Mouse (Mus musculus): ENCODE measurements around the gene Cyp4f15.
A peak's percentile ranks its signal among the peaks of the same experiment; 100 is the strongest.
"Not testable (repeated sequence)": the region's sequence is repeated elsewhere in the genome, so short reads cannot be mapped to it uniquely, and the experiment has no call there.

Cyp4f15 gene

GRCm38 (mm10) chr17:32685048-32685750 lies at the start of gene Cyp4f15:
Gene Cyp4f15, plus strand, starts transcription at chr17:32685627.
- DNase-seq (ENCODE audit: inconsistent ontology term), result no peak

- no peak for DNase-seq (ENCODE audit: inconsistent ontology term)
These were observed 49.1 kb upstream of the Cyp4f15 start for GRCm38 (mm10) chr17:32636341-32636740.

GRCm38 (mm10) chr17:32637151-32637550 lies 48.3 kb upstream of the Cyp4f15 start:
- DNase-seq (ENCODE audit: inconsistent ontology term), result no peak

GRCm38 (mm10) chr17:32646631-32647030 lies 38.8 kb upstream of the Cyp4f15 start:
- no peak for DNase-seq (ENCODE audit: inconsistent ontology term)

- no peak for DNase-seq (ENCODE audit: inconsistent ontology term)
These were observed 31.6 kb upstream of the Cyp4f15 start for GRCm38 (mm10) chr17:32653860-32654259.

- DNase-seq (ENCODE audit: inconsistent ontology term), result no peak
These were observed 28.4 kb upstream of the Cyp4f15 start for GRCm38 (mm10) chr17:32657041-32657440.

- no peak for DNase-seq (ENCODE audit: inconsistent ontology term)
These were observed 27.2 kb upstream of the Cyp4f15 start for GRCm38 (mm10) chr17:32658246-32658645.

- peak; percentile 7 for DNase-seq (ENCODE audit: inconsistent ontology term)
These were observed 26.7 kb upstream of the Cyp4f15 start, which contains the start of gene Cyp4f40 for GRCm38 (mm10) chr17:32658712-32659111. Gene Cyp4f40, plus strand, starts transcription at chr17:32658900.

GRCm38 (mm10) chr17:32673976-32674375 lies 11.5 kb upstream of the Cyp4f15 start:
- no peak for DNase-seq (ENCODE audit: inconsistent ontology term)

- no peak for DNase-seq (ENCODE audit: inconsistent ontology term)
These were observed 9.3 kb upstream of the Cyp4f15 start for GRCm38 (mm10) chr17:32676040-32676635.

GRCm38 (mm10) chr17:32680404-32680803 lies 5.0 kb upstream of the Cyp4f15 start:
- peak; percentile 24 for DNase-seq (ENCODE audit: inconsistent ontology term)

- DNase-seq (ENCODE audit: inconsistent ontology term), result no peak
These were observed 1.3 kb downstream of the Cyp4f15 start for GRCm38 (mm10) chr17:32686722-32687121.

GRCm38 (mm10) chr17:32690959-32691358 lies 5.5 kb downstream of the Cyp4f15 start:
- DNase-seq (ENCODE audit: inconsistent ontology term), result no peak

- no peak for DNase-seq (ENCODE audit: inconsistent ontology term)
These were observed 17.4 kb downstream of the Cyp4f15 start for GRCm38 (mm10) chr17:32702826-32703225.

GRCm38 (mm10) chr17:32710541-32710940 lies 25.1 kb downstream of the Cyp4f15 start:
- DNase-seq (ENCODE audit: inconsistent ontology term), result not testable (repeated sequence)

- DNase-seq (ENCODE audit: inconsistent ontology term), result not testable (repeated sequence)
These were observed 36.7 kb downstream of the Cyp4f15 start for GRCm38 (mm10) chr17:32722151-32722550.

GRCm38 (mm10) chr17:32722771-32723170 lies 37.3 kb downstream of the Cyp4f15 start:
- DNase-seq (ENCODE audit: inconsistent ontology term), result no peak

- DNase-seq (ENCODE audit: inconsistent ontology term), result not testable (repeated sequence)
These were observed 40.9 kb downstream of the Cyp4f15 start for GRCm38 (mm10) chr17:32726360-32726759.

- DNase-seq (ENCODE audit: inconsistent ontology term), result no peak
These were observed 43.6 kb downstream of the Cyp4f15 start for GRCm38 (mm10) chr17:32729029-32729428.

GRCm38 (mm10) chr17:32738406-32738805 lies 53.0 kb downstream of the Cyp4f15 start:
- peak; percentile 33 for DNase-seq (ENCODE audit: inconsistent ontology term)

GRCm38 (mm10) chr17:32741057-32741456 lies 55.6 kb downstream of the Cyp4f15 start:
- DNase-seq (ENCODE audit: inconsistent ontology term), result no peak

GRCm38 (mm10) chr17:32750611-32751010 lies 65.2 kb downstream of the Cyp4f15 start:
- no peak for DNase-seq (ENCODE audit: inconsistent ontology term)

Data from Muller cell, postnatal 12 days (primary cell).